Mouse (Mus musculus) limb, embryonic 14.5 days (tissue): Measurements from ENCODE around the gene Peg10. TPM values are rescaled to one million over a fixed set of nuclear protein-coding genes. Genes with fewer than 3 reads are reported as not detected.

ENCODE experiments used
- ATAC-seq: fragments of 200-750 bp; cut with Nextera tagmentation; 2 replicates; pipeline ENCODE4 v1.8.0; 2017; ENCODE audit warnings: low read depth, moderate number of reproducible peaks, moderate TSS enrichment; ENCODE audit not compliant: low FRiP score
- DNase-seq: peaks from one replicate; pipeline ENCODE4 v3.0.0-alpha.2; 2015; ENCODE audit warnings: low spot score
- H3K27ac ChIP-seq: fragments of 300-500 bp; sonication (generic); replicated peaks from 2 replicates; pipeline ENCODE4 v1.5.1; 2014; ENCODE audit warnings: low read depth, mild to moderate bottlenecking, low read length, moderate library complexity, mixed read lengths
- H3K27me3 ChIP-seq: fragments of 300-500 bp; sonication (generic); 2 replicates; pipeline ENCODE4 v1.6.1; 2014; ENCODE audit warnings: low read length, mixed read lengths; ENCODE audit not compliant: control insufficient read depth, insufficient read depth
- H3K36me3 ChIP-seq: fragments of 300-500 bp; sonication (generic); 2 replicates; pipeline ENCODE4 v1.6.1; 2014; ENCODE audit warnings: mild to moderate bottlenecking, low read length, moderate library complexity, mixed read lengths; ENCODE audit not compliant: control insufficient read depth, insufficient read depth
- H3K4me1 ChIP-seq: fragments of 300-500 bp; sonication (generic); 2 replicates; pipeline ENCODE4 v1.6.1; 2014; ENCODE audit warnings: antibody characterized with exemption, low read length, mixed read lengths; ENCODE audit not compliant: control insufficient read depth, insufficient read depth
- H3K4me2 ChIP-seq: fragments of 300-500 bp; sonication (generic); replicated peaks from 2 replicates; pipeline ENCODE4 v1.6.1; 2014; ENCODE audit warnings: low read depth, mild to moderate bottlenecking, low read length, moderate library complexity; ENCODE audit not compliant: severe bottlenecking
- H3K4me3 ChIP-seq: fragments of 300-500 bp; sonication (generic); replicated peaks from 2 replicates; pipeline ENCODE4 v1.5.1; 2014; ENCODE audit warnings: low read length
- H3K9ac ChIP-seq: fragments of 300-500 bp; sonication (generic); 2 replicates; pipeline ENCODE4 v1.6.1; 2014; ENCODE audit warnings: mild to moderate bottlenecking, low read depth, low read length, moderate library complexity; ENCODE audit not compliant: severe bottlenecking
- H3K9me3 ChIP-seq: fragments of 300-500 bp; sonication (generic); 2 replicates; pipeline ENCODE4 v1.6.1; 2016; ENCODE audit warnings: low read length; ENCODE audit not compliant: control insufficient read depth
- POLR2A ChIP-seq: fragments of 200-500 bp; IDR thresholded peaks from 2 replicates; pipeline ENCODE4 v1.8.0; 2012; ENCODE audit warnings: inconsistent platforms, mild to moderate bottlenecking, moderate library complexity, borderline replicate concordance; ENCODE audit not compliant: insufficient read depth, insufficient read length; ENCODE audit errors: extremely low read depth
- whole genome bisulfite sequencing: fragments of 180-500 bp; shearing (Covaris S2); extraction: QIAGEN DNeasy Blood & Tissue Kit; methylation state at CpG from one replicate; pipeline ENCODE4 v1.1.7; 2014; 5-methylcytosine and 5-hydroxymethylcytosine counted together
- polyA plus RNA-seq, 2 experiments: library from polyadenylated mRNA; depleted of rRNA in 1 of 2; stranded (reverse) in 1 of 2; unstranded in 1 of 2; fragments of >200 nt; fragmentation: Nextera tagmentation in 1 of 2; extraction: Ambion mirVana in 1 of 2; gene quantifications; 2 replicates each; pipeline versions ENCODE4 v1.2.1 to v1.2.3; 2012 to 2014

The Peg10 gene
- polyA plus RNA-seq, 2 experiments = 13.8 to 138 TPM

DNA sequence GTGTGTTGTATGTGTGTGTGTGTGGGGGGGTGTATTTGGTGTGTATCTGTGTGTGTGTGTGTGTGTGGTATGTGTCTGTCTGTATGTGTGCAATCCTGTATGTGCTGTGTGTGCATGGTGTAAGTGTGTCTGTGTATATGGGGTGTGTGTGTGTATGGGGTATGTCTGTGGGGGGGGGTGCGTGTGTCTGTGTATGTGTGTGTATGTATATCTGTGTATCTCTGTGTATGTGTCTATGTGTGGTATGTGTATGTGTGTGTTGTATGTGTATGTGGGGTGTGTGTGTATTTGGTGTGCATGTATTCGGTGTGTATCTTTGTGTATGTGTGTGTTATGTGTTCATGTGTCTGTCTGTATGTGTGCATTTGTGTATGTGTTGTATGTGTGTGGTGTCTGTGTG, 30.9 kb upstream of the Peg10 start:
- ATAC-seq (no peak), DNase-seq (no peak)
- Histone ChIP-seq H3K9ac (no peak overlapping the region), H3K4me2 (no peak overlapping the region), H3K4me1 (no peaks in the 10 kb centered on the region), H3K36me3 (no peaks in the 10 kb centered on the region), H3K27ac (no peak overlapping the region), H3K4me3 (no peak overlapping the region), H3K9me3 (no peaks in the 10 kb centered on the region), H3K27me3 (no peaks in the 10 kb centered on the region)
- 97% methylated on average over 2 of the region's 2 CpGs for whole genome bisulfite sequencing
- no peak for TF ChIP-seq POLR2A

- Histone ChIP-seq H3K36me3 (no peaks in the 10 kb centered on the region), H3K4me3 (no peak overlapping the region), H3K27ac (no peak overlapping the region), H3K4me1 (no peaks in the 10 kb centered on the region), H3K9ac (no peak overlapping the region), H3K9me3 (no peaks in the 10 kb centered on the region), H3K27me3 (no peaks in the 10 kb centered on the region), H3K4me2 (no peak overlapping the region)
- DNase-seq (no peak), ATAC-seq (no peak)
- TF ChIP-seq POLR2A = no peak
- 77% methylated on average over 2 of the region's 2 CpGs for WGBS
These were observed 29.8 kb upstream of the Peg10 start for GRCm38 (mm10) chr6:4717344-4717743.

DNA sequence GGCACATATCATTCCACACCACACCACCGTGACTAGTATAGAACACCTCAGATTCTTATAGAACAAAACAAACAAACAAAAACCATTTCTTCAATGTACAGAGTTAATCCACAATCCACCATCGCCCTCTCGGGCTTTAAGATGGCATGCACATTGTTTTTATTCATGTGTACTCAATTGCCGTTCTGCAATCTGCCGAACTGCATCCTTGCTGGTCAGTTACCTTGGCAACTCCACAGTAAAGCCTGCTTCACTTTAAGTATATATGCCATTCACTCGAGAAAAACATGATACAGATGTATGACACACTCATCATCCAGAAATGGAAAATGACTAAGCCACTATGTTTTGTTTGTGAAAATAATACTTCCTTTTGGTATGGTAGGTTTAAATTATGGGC, 25.0 kb upstream of the Peg10 start:
- Histone ChIP-seq H3K27me3 (no peaks in the 10 kb centered on the region), H3K4me1 (no peaks in the 10 kb centered on the region), H3K4me2 (no peak overlapping the region), H3K27ac (no peak overlapping the region), H3K9ac (no peak overlapping the region), H3K9me3 (no peaks in the 10 kb centered on the region), H3K4me3 (no peak overlapping the region), H3K36me3 (no peaks in the 10 kb centered on the region)
- 70% methylated on average over 6 of the region's 6 CpGs for WGBS
- DNase-seq = no peak
- TF ChIP-seq POLR2A = no peak
- ATAC-seq = no peak

DNA sequence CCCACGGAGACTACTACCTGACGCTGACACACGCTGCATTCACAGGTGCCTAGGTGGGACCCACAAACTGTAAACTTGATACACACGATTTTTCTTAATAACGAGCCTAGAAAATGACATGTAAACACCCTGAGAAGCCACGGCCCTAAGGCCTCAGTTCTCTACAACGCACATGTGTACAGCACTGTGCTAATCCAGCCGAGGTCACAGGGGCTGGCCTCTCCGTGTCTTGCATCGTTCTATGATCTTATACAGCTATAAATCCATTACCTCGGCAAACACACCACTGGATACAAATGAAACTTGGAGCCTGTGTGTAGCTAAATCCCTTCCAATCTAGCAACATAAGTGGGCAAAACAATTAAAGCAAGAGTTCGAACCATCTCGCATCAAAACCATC, 24.4 kb upstream of the Peg10 start:
- DNase-seq (no peak), ATAC-seq (no peak)
- 53% methylated on average over 13 of the region's 13 CpGs for WGBS
- H3K4me1 ChIP-seq = no peaks in the 10 kb centered on the region
- no peak overlapping the region for H3K27ac ChIP-seq
- H3K4me3 ChIP-seq = no peak overlapping the region
- H3K4me2 ChIP-seq = no peak overlapping the region
- H3K9me3 ChIP-seq = no peaks in the 10 kb centered on the region
- no peak for TF ChIP-seq POLR2A
- no peaks in the 10 kb centered on the region for H3K27me3 ChIP-seq
- H3K9ac ChIP-seq = no peak overlapping the region
- H3K36me3 ChIP-seq = no peaks in the 10 kb centered on the region

GRCm38 (mm10) chr6:4723998-4724757, 22.9 kb upstream of the Peg10 start:
- H3K4me3 ChIP-seq = no peak overlapping the region

More at GRCm38 (mm10) chr6:4723998-4724757, 22.9 kb upstream of the Peg10 start:
- H3K9me3 ChIP-seq = no peaks in the 10 kb centered on the region
- H3K27me3 ChIP-seq = no peaks in the 10 kb centered on the region
- DNase-seq (no peak), ATAC-seq (no peak)
- H3K27ac ChIP-seq = no peak overlapping the region
- no peaks in the 10 kb centered on the region for H3K36me3 ChIP-seq
- no peak for TF ChIP-seq POLR2A
- H3K9ac ChIP-seq = no peak overlapping the region
- 23% methylated on average over 15 of the region's 15 CpGs for WGBS
- H3K4me1 ChIP-seq = no peaks in the 10 kb centered on the region
- H3K4me2 ChIP-seq = no peak overlapping the region; the same call in 1 of the 2 replicates
